Mouse (Mus musculus) heart, postnatal 0 days (tissue): ENCODE measurements around the gene Rad23a.

ENCODE experiments used
- CTCF ChIP-seq: IDR thresholded peaks from 2 replicates; pipeline ENCODE4 v1.5.1; 2016; ENCODE audit warnings: antibody characterized with exemption, control low read depth, low read depth
- EP300 ChIP-seq: IDR thresholded peaks from 2 replicates; pipeline ENCODE4 v1.6.1; 2016; ENCODE audit warnings: antibody characterized with exemption, low read depth

- TF ChIP-seq CTCF (no peak), EP300 (no peak)
These were observed 47.8 kb upstream of the Rad23a start for GRCm38 (mm10) chr8:84888280-84888679.
